Mouse (Mus musculus) kidney, adult 2 months (tissue): ENCODE measurements around the gene Ap5s1.

Experiments used
- CTCF ChIP-seq: fragments of 200-500 bp; conservative IDR thresholded peaks from 2 replicates; pipeline ENCODE4 v1.5.1; 2011; ENCODE audit warnings: low read depth, mild to moderate bottlenecking, control low read depth, low read length, moderate library complexity, mixed read lengths; ENCODE audit not compliant: insufficient read depth, insufficient read length
- POLR2A ChIP-seq: fragments of 200-500 bp; IDR thresholded peaks from one replicate; pipeline ENCODE4 v1.6.1; 2011; ENCODE audit warnings: low read depth, low read length, control low read depth

DNA sequence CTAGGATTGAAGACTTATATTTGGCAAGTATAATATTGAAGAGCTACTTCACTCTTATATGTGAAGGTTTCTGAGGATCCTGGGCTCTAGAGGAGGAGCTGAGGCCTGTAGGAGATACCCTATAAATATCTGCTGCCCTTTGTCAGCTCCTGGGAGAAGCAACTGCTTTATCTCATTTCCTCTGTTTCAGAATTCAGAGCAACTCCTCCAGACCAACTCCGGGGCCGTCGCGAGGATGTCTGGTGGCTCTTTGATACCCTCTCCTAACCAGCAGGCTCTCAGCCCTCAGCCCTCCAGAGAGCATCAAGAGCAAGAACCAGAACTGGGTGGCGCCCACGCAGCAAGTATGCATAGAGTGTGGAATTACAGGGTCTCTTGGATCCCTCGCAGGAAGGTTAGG lies 36.1 kb downstream of the Ap5s1 start:
- TF ChIP-seq CTCF, result no peak
- no peak for TF ChIP-seq POLR2A
